Mouse (Mus musculus): ENCODE measurements around the gene Rbm18. TPM values are rescaled to one million over a fixed set of nuclear protein-coding genes. Genes with fewer than 3 reads are reported as not detected.
"Not testable (repeated sequence)": the region's sequence is repeated elsewhere in the genome, so short reads cannot be mapped to it uniquely, and the experiment has no call there.

The Rbm18 gene
- polyA plus RNA-seq, 1 experiment from 2014 or later = 38.4 TPM

- DNase-seq (ENCODE audit: low spot score) (no peak), ATAC-seq (replicated peaks; ENCODE audit: low FRiP score) (no peak)
- Histone ChIP-seq H3K27me3 (replicated peaks; ENCODE audit: control insufficient read depth, insufficient read depth, low read length) (no peaks in the 10 kb centered on the region), H3K4me2 (no peak overlapping the region), H3K4me3 (ENCODE audit: low read depth, low read length) (no peak overlapping the region), H3K9me3 (ENCODE audit: control insufficient read depth, low read length) (no peaks in the 10 kb centered on the region), H3K36me3 (ENCODE audit: control insufficient read depth, insufficient read depth, low read length) (no peaks in the 10 kb centered on the region), H3K9ac (ENCODE audit: low read depth, low read length) (no peak overlapping the region), H3K4me1 (replicated peaks; ENCODE audit: control insufficient read depth, insufficient read depth, low read length) (peaks cover 3% of the 10 kb centered on the region; the same call in 1 of the 2 replicates), H3K27ac (ENCODE audit: low read depth, low read length) (no peak overlapping the region)
- 77% methylated on average over 4 of the region's 4 CpGs for WGBS
Measured at GRCm38 (mm10) chr2:36169176-36169575, 32.6 kb upstream of the Rbm18 start.

GRCm38 (mm10) chr2:36167990-36168618, 31.5 kb upstream of the Rbm18 start:
- ATAC-seq (replicated peaks; ENCODE audit: low FRiP score) (no peak), DNase-seq (ENCODE audit: low spot score) (no peak)
- no peak overlapping the region for H3K27ac ChIP-seq (ENCODE audit: low read depth, low read length)
- H3K4me1 ChIP-seq (replicated peaks; ENCODE audit: control insufficient read depth, insufficient read depth, low read length) = peaks cover 3% of the 10 kb centered on the region; the same call in 1 of the 2 replicates
- H3K36me3 ChIP-seq (ENCODE audit: control insufficient read depth, insufficient read depth, low read length) = no peaks in the 10 kb centered on the region
- H3K27me3 ChIP-seq (replicated peaks; ENCODE audit: control insufficient read depth, insufficient read depth, low read length) = no peaks in the 10 kb centered on the region
- H3K9ac ChIP-seq (ENCODE audit: low read depth, low read length) = no peak overlapping the region
- H3K9me3 ChIP-seq (ENCODE audit: control insufficient read depth, low read length) = no peaks in the 10 kb centered on the region
- no peak overlapping the region for H3K4me2 ChIP-seq
- 84% methylated on average over 1 of the region's 1 CpGs for WGBS
- no peak overlapping the region for H3K4me3 ChIP-seq (ENCODE audit: low read depth, low read length)

GRCm38 (mm10) chr2:36159336-36159735, 22.8 kb upstream of the Rbm18 start:
- DNase-seq (ENCODE audit: low spot score) (no peak), ATAC-seq (replicated peaks; ENCODE audit: low FRiP score) (no peak)
- no peaks in the 10 kb centered on the region for H3K27me3 ChIP-seq (replicated peaks; ENCODE audit: control insufficient read depth, insufficient read depth, low read length)
- no peak overlapping the region for H3K27ac ChIP-seq (ENCODE audit: low read depth, low read length)
- H3K9ac ChIP-seq (ENCODE audit: low read depth, low read length) = no peak overlapping the region
- no peaks in the 10 kb centered on the region for H3K9me3 ChIP-seq (ENCODE audit: control insufficient read depth, low read length)
- 84% methylated on average over 4 of the region's 4 CpGs for WGBS
- no peaks in the 10 kb centered on the region for H3K4me1 ChIP-seq (replicated peaks; ENCODE audit: control insufficient read depth, insufficient read depth, low read length)
- peaks cover 4% of the 10 kb centered on the region for H3K36me3 ChIP-seq (ENCODE audit: control insufficient read depth, insufficient read depth, low read length)
- H3K4me2 ChIP-seq = no peak overlapping the region
- no peak overlapping the region for H3K4me3 ChIP-seq (ENCODE audit: low read depth, low read length)

- peaks cover 7% of the 10 kb centered on the region for H3K36me3 ChIP-seq (ENCODE audit: control insufficient read depth, insufficient read depth, low read length)
Measured at GRCm38 (mm10) chr2:36157461-36157860, 20.9 kb upstream of the Rbm18 start.

GRCm38 (mm10) chr2:36152401-36152800, 15.8 kb upstream of the Rbm18 start:
- H3K4me2 ChIP-seq; H3K4me3 ChIP-seq (ENCODE audit: low read depth, low read length); H3K9ac ChIP-seq (ENCODE audit: low read depth, low read length); ATAC-seq (replicated peaks; ENCODE audit: low FRiP score); H3K27ac ChIP-seq (ENCODE audit: low read depth, low read length); H3K36me3 ChIP-seq (ENCODE audit: control insufficient read depth, insufficient read depth, low read length); H3K27me3 ChIP-seq (replicated peaks; ENCODE audit: control insufficient read depth, insufficient read depth, low read length); DNase-seq (ENCODE audit: low spot score); H3K9me3 ChIP-seq (ENCODE audit: control insufficient read depth, low read length); H3K4me1 ChIP-seq (replicated peaks; ENCODE audit: control insufficient read depth, insufficient read depth, low read length): not testable (repeated sequence)
- 88% methylated on average over 4 of the region's 4 CpGs for WGBS

More at GRCm38 (mm10) chr2:36157461-36157860, 20.9 kb upstream of the Rbm18 start:
- no peak for ATAC-seq (replicated peaks; ENCODE audit: low FRiP score)
- H3K4me1 ChIP-seq (replicated peaks; ENCODE audit: control insufficient read depth, insufficient read depth, low read length) = no peaks in the 10 kb centered on the region
- H3K27me3 ChIP-seq (replicated peaks; ENCODE audit: control insufficient read depth, insufficient read depth, low read length) = no peaks in the 10 kb centered on the region
- H3K9ac ChIP-seq (ENCODE audit: low read depth, low read length) = no peak overlapping the region
- H3K4me2 ChIP-seq = no peak overlapping the region
- no peak overlapping the region for H3K27ac ChIP-seq (ENCODE audit: low read depth, low read length)
- no peak for DNase-seq (ENCODE audit: low spot score)
- 79% methylated on average over 1 of the region's 1 CpGs for WGBS
- no peaks in the 10 kb centered on the region for H3K9me3 ChIP-seq (ENCODE audit: control insufficient read depth, low read length)
- H3K4me3 ChIP-seq (ENCODE audit: low read depth, low read length) = no peak overlapping the region

- no peak overlapping the region for H3K4me2 ChIP-seq
- no peaks in the 10 kb centered on the region for H3K9me3 ChIP-seq (ENCODE audit: control insufficient read depth, low read length)
- H3K4me1 ChIP-seq (replicated peaks; ENCODE audit: control insufficient read depth, insufficient read depth, low read length) = no peaks in the 10 kb centered on the region
- no peak overlapping the region for H3K4me3 ChIP-seq (ENCODE audit: low read depth, low read length)
- WGBS = 76% methylated on average over 7 of the region's 7 CpGs
- no peak for ATAC-seq (replicated peaks; ENCODE audit: low FRiP score)
- peaks cover 2% of the 10 kb centered on the region; the same call in 1 of the 2 replicates for H3K36me3 ChIP-seq (ENCODE audit: control insufficient read depth, insufficient read depth, low read length)
- DNase-seq (ENCODE audit: low spot score) = no peak
- H3K9ac ChIP-seq (ENCODE audit: low read depth, low read length) = no peak overlapping the region
- H3K27ac ChIP-seq (ENCODE audit: low read depth, low read length) = no peak overlapping the region
- H3K27me3 ChIP-seq (replicated peaks; ENCODE audit: control insufficient read depth, insufficient read depth, low read length) = no peaks in the 10 kb centered on the region
Measured at GRCm38 (mm10) chr2:36148876-36149365, 12.3 kb upstream of the Rbm18 start.

- no peak overlapping the region for H3K9ac ChIP-seq (ENCODE audit: low read depth, low read length)
- H3K4me1 ChIP-seq (replicated peaks; ENCODE audit: control insufficient read depth, insufficient read depth, low read length) = peaks cover 12% of the 10 kb centered on the region; the same call in 1 of the 2 replicates
- H3K9me3 ChIP-seq (ENCODE audit: control insufficient read depth, low read length) = no peaks in the 10 kb centered on the region
- no peak overlapping the region for H3K4me3 ChIP-seq (ENCODE audit: low read depth, low read length)
- no peak overlapping the region for H3K4me2 ChIP-seq
- H3K27me3 ChIP-seq (replicated peaks; ENCODE audit: control insufficient read depth, insufficient read depth, low read length) = no peaks in the 10 kb centered on the region
- ATAC-seq (replicated peaks; ENCODE audit: low FRiP score) = no peak
- no peak for DNase-seq (ENCODE audit: low spot score)
- H3K27ac ChIP-seq (ENCODE audit: low read depth, low read length) = no peak overlapping the region
- peaks cover 2% of the 10 kb centered on the region; the same call in 1 of the 2 replicates for H3K36me3 ChIP-seq (ENCODE audit: control insufficient read depth, insufficient read depth, low read length)
- 75% methylated on average over 2 of the region's 2 CpGs for WGBS
Measured at GRCm38 (mm10) chr2:36139096-36139495, 2.5 kb upstream of the Rbm18 start.

GRCm38 (mm10) chr2:36135887-36136286, 686 bp downstream of the Rbm18 start:
- Histone ChIP-seq H3K4me3 (ENCODE audit: low read depth, low read length) (peak overlapping the region; percentile 83), H3K4me1 (replicated peaks; ENCODE audit: control insufficient read depth, insufficient read depth, low read length) (peaks cover 12% of the 10 kb centered on the region; the same call in 1 of the 2 replicates), H3K27ac (ENCODE audit: low read depth, low read length) (peak overlapping the region; percentile 79; the same call in 1 of the 2 replicates), H3K36me3 (ENCODE audit: control insufficient read depth, insufficient read depth, low read length) (peaks cover 13% of the 10 kb centered on the region; the same call in 1 of the 2 replicates), H3K9me3 (ENCODE audit: control insufficient read depth, low read length) (no peaks in the 10 kb centered on the region), H3K4me2 (peak overlapping the region; percentile 64), H3K27me3 (replicated peaks; ENCODE audit: control insufficient read depth, insufficient read depth, low read length) (no peaks in the 10 kb centered on the region), H3K9ac (ENCODE audit: low read depth, low read length) (peak overlapping the region; percentile 84)
- WGBS = 1% methylated on average over 4 of the region's 4 CpGs
- DNase-seq (ENCODE audit: low spot score) (no peak), ATAC-seq (replicated peaks; ENCODE audit: low FRiP score) (no peak)

- Histone ChIP-seq H3K4me1 (replicated peaks; ENCODE audit: control insufficient read depth, insufficient read depth, low read length) (no peaks in the 10 kb centered on the region; the same call in 1 of the 2 replicates), H3K9ac (ENCODE audit: low read depth, low read length) (no peak overlapping the region), H3K4me2 (no peak overlapping the region), H3K9me3 (ENCODE audit: control insufficient read depth, low read length) (no peaks in the 10 kb centered on the region), H3K4me3 (ENCODE audit: low read depth, low read length) (no peak overlapping the region), H3K27ac (ENCODE audit: low read depth, low read length) (no peak overlapping the region), H3K36me3 (ENCODE audit: control insufficient read depth, insufficient read depth, low read length) (peaks cover 27% of the 10 kb centered on the region), H3K27me3 (replicated peaks; ENCODE audit: control insufficient read depth, insufficient read depth, low read length) (no peaks in the 10 kb centered on the region)
- ATAC-seq (replicated peaks; ENCODE audit: low FRiP score) = no peak
- DNase-seq (ENCODE audit: low spot score) = no peak
- WGBS = 82% methylated on average over 3 of the region's 3 CpGs
Measured at GRCm38 (mm10) chr2:36129051-36129450, 7.5 kb downstream of the Rbm18 start.

Measured in liver, embryonic 11.5 days (tissue).